ENCODE assay signal across 13 mouse cellular contexts in the genomic region with DNA sequence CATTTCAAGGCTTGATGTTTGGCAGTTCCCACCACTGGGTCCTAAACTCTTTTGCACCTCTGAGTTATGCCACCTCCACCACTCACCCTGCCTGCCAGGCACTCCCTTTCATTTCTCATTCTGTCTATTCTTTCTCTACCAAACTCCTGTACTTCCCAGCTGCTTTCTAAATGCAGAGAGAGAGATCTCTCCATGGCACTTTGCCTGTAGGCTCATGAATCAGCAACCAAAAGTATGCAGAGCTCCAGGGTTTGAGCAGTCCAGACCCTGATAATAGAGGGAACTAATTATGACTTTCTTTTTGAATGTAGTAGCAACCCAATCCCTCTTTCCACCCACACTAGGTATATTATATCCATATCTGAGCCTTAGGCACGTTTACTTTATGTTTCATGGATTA. TPM values are rescaled to one million over a fixed set of nuclear protein-coding genes. Genes with fewer than 3 reads are reported as not detected.
DNase-seq lines count a peak whose midpoint lies in the region; ATAC-seq and TF ChIP-seq lines count a peak whose summit lies in the region.
"Had no signal": no experiment of that assay in that cellular context is flagged by ENCODE, and none has a peak within 500 bp of the region (broad histone marks: within the 10 kb centered on the region; RNA-seq: fewer than 3 reads in every experiment).

No protein-coding gene starts in this region.

- no peaks in the 10 kb centered on the region for H3K9me3 ChIP-seq in forebrain, embryonic 13.5 days (replicated peaks)
- H3K9me3 ChIP-seq in forebrain, embryonic 11.5 days (ENCODE audit: control insufficient read depth, low read length): no peaks in the 10 kb centered on the region
- H3K9me3 ChIP-seq in intestine, embryonic 14.5 days (ENCODE audit: control insufficient read depth, low read length): no peaks in the 10 kb centered on the region
- H3K9me3 ChIP-seq in intestine, embryonic 16.5 days (ENCODE audit: control insufficient read depth, low read length): no peaks in the 10 kb centered on the region
- no peaks in the 10 kb centered on the region for H3K9me3 ChIP-seq in forebrain, embryonic 16.5 days (ENCODE audit: control insufficient read depth, low read length)
- H3K9me3 ChIP-seq: intestine, embryonic 15.5 days had no signal

- no peak overlapping the region for H3ac ChIP-seq in myocyte (ENCODE audit: control insufficient read depth, insufficient read length)

- H3K9ac ChIP-seq in forebrain, embryonic 13.5 days: no peak overlapping the region
- H3K9ac ChIP-seq in forebrain, embryonic 11.5 days (ENCODE audit: low read length): no peak overlapping the region
- H3K9ac ChIP-seq in intestine, embryonic 14.5 days (ENCODE audit: low read length): no peak overlapping the region
- H3K9ac ChIP-seq in intestine, embryonic 16.5 days (ENCODE audit: low read depth, low read length): no peak overlapping the region
- no peak overlapping the region for H3K9ac ChIP-seq in forebrain, embryonic 16.5 days (replicated peaks; ENCODE audit: low read depth, low read length)
- H3K9ac ChIP-seq: intestine, embryonic 15.5 days had no signal

- no peaks in the 10 kb centered on the region for H3K36me3 ChIP-seq in forebrain, embryonic 13.5 days (ENCODE audit: poor library complexity, severe bottlenecking)
- no peaks in the 10 kb centered on the region for H3K36me3 ChIP-seq in forebrain, embryonic 11.5 days (ENCODE audit: control insufficient read depth, insufficient read depth, low read length)
- no peaks in the 10 kb centered on the region for H3K36me3 ChIP-seq in intestine, embryonic 14.5 days (ENCODE audit: control insufficient read depth, insufficient read depth, low read length)
- H3K36me3 ChIP-seq in intestine, embryonic 16.5 days (ENCODE audit: control insufficient read depth, insufficient read depth, low read length): no peaks in the 10 kb centered on the region
- no peaks in the 10 kb centered on the region for H3K36me3 ChIP-seq in forebrain, embryonic 16.5 days (ENCODE audit: control insufficient read depth, insufficient read depth)
- H3K36me3 ChIP-seq in myocyte (ENCODE audit: control insufficient read depth, insufficient read depth): no peaks in the 10 kb centered on the region
- H3K36me3 ChIP-seq: intestine, embryonic 15.5 days had no signal

- no peaks in the 10 kb centered on the region for H3K79me2 ChIP-seq in myocyte (ENCODE audit: control insufficient read depth, insufficient read depth)

- H3K4me1 ChIP-seq in forebrain, embryonic 13.5 days: peaks cover 18% of the 10 kb centered on the region
- no peaks in the 10 kb centered on the region for H3K4me1 ChIP-seq in forebrain, embryonic 11.5 days (replicated peaks; ENCODE audit: control insufficient read depth, insufficient read depth, low read length)
- H3K4me1 ChIP-seq in intestine, embryonic 14.5 days (replicated peaks; ENCODE audit: control insufficient read depth, insufficient read depth, low read length): 0 out of 2 replicates have a peak, but pooled peaks cover 3% of the 10 kb centered on the region
- H3K4me1 ChIP-seq in intestine, embryonic 16.5 days (ENCODE audit: control insufficient read depth, insufficient read depth, low read length): no peaks in the 10 kb centered on the region; the same call in 1 of the 2 replicates
- H3K4me1 ChIP-seq in forebrain, embryonic 16.5 days (replicated peaks; ENCODE audit: control insufficient read depth, insufficient read depth, low read length): peaks cover 14% of the 10 kb centered on the region
- H3K4me1 ChIP-seq: intestine, embryonic 15.5 days had no signal

- H3K4me3 ChIP-seq in forebrain, embryonic 13.5 days: no peak overlapping the region
- no peak overlapping the region for H3K4me3 ChIP-seq in forebrain, embryonic 11.5 days (ENCODE audit: low read depth, low read length)
- peak overlapping the region; percentile 52; the same call in 1 of the 2 replicates for H3K4me3 ChIP-seq in intestine, embryonic 14.5 days (ENCODE audit: low read depth, low read length)
- H3K4me3 ChIP-seq in intestine, embryonic 16.5 days (ENCODE audit: low read length): no peak overlapping the region
- H3K4me3 ChIP-seq in forebrain, embryonic 16.5 days (replicated peaks; ENCODE audit: low read length): no peak overlapping the region
- no peak overlapping the region for H3K4me3 ChIP-seq in myocyte
- H3K4me3 ChIP-seq: intestine, embryonic 15.5 days had no signal

- H3K27me3 ChIP-seq in forebrain, embryonic 13.5 days: no peaks in the 10 kb centered on the region
- no peaks in the 10 kb centered on the region for H3K27me3 ChIP-seq in forebrain, embryonic 11.5 days (ENCODE audit: control insufficient read depth, insufficient read depth, low read length)
- H3K27me3 ChIP-seq in intestine, embryonic 14.5 days (replicated peaks; ENCODE audit: control insufficient read depth, insufficient read depth, low read length): no peaks in the 10 kb centered on the region
- H3K27me3 ChIP-seq in intestine, embryonic 16.5 days (replicated peaks; ENCODE audit: control insufficient read depth, insufficient read depth, low read length): no peaks in the 10 kb centered on the region
- no peaks in the 10 kb centered on the region for H3K27me3 ChIP-seq in forebrain, embryonic 16.5 days (replicated peaks; ENCODE audit: control insufficient read depth, insufficient read depth, low read length)
- no peaks in the 10 kb centered on the region for H3K27me3 ChIP-seq in myocyte (ENCODE audit: control insufficient read depth, insufficient read depth, insufficient read length)
- H3K27me3 ChIP-seq: intestine, embryonic 15.5 days had no signal

- H3K27ac ChIP-seq in forebrain, embryonic 13.5 days: no peak overlapping the region
- no peak overlapping the region for H3K27ac ChIP-seq in forebrain, embryonic 11.5 days (ENCODE audit: low read depth, low read length)
- H3K27ac ChIP-seq in intestine, embryonic 14.5 days (ENCODE audit: low read depth): no peak overlapping the region
- H3K27ac ChIP-seq in intestine, embryonic 16.5 days (ENCODE audit: low read length): no peak overlapping the region
- H3K27ac ChIP-seq in forebrain, embryonic 16.5 days (ENCODE audit: low read length): no peak overlapping the region
- H3K27ac ChIP-seq: intestine, embryonic 15.5 days had no signal

- WGBS in forebrain, embryonic 13.5 days: 25% methylated on average over 1 of the region's 1 CpGs
- 57% methylated on average over 1 of the region's 1 CpGs for WGBS in forebrain, embryonic 11.5 days
- 50% methylated on average over 1 of the region's 1 CpGs for WGBS in intestine, embryonic 14.5 days
- WGBS in intestine, embryonic 16.5 days: 36% methylated on average over 1 of the region's 1 CpGs
- WGBS in forebrain, embryonic 16.5 days: 29% methylated on average over 1 of the region's 1 CpGs

- no peak for TF ChIP-seq POLR2A in myocyte (IDR thresholded peaks at IDR 0.05; ENCODE audit: insufficient read length, low read depth)

- no peak for DNase-seq in forebrain, embryonic 11.5 days (ENCODE audit: low spot score)
- no peak for DNase-seq in intestine, embryonic 14.5 days (ENCODE audit: low spot score)
- no peak for DNase-seq in kidney, adult 9 months
- no peak for DNase-seq in frontal cortex, postnatal 14 days (ENCODE audit: low spot score in 2 of 2)
- DNase-seq: cerebellum, postnatal 14 days; lung, adult 18-20 months; thymus, adult 2 months had no signal

- H3K4me2 ChIP-seq in forebrain, embryonic 13.5 days: peak overlapping the region; percentile 65
- H3K4me2 ChIP-seq in forebrain, embryonic 11.5 days (ENCODE audit: low read depth, low read length, severe bottlenecking): no peak overlapping the region
- peak overlapping the region; percentile 54; the same call in 1 of the 2 replicates for H3K4me2 ChIP-seq in intestine, embryonic 14.5 days (ENCODE audit: low read length)
- no peak overlapping the region for H3K4me2 ChIP-seq in intestine, embryonic 16.5 days (ENCODE audit: low read depth, low read length)
- peak overlapping the region; percentile 64 for H3K4me2 ChIP-seq in forebrain, embryonic 16.5 days (ENCODE audit: low read length)
- peak overlapping the region; percentile 83 for H3K4me2 ChIP-seq in myocyte (ENCODE audit: low read depth)

- no peak for ATAC-seq in forebrain, embryonic 13.5 days
- ATAC-seq in forebrain, embryonic 11.5 days (replicated peaks; ENCODE audit: low FRiP score): no peak
- ATAC-seq in intestine, embryonic 14.5 days (replicated peaks; ENCODE audit: low FRiP score, low TSS enrichment, low read depth): no peak
- ATAC-seq in intestine, embryonic 16.5 days: no peak
- ATAC-seq in forebrain, embryonic 16.5 days: no peak
- ATAC-seq: intestine, embryonic 15.5 days; Patski had no signal

TF ChIP-seq in myocyte, 11 proteins besides CTCF, POLR2A, EP300 and RAD21:
- no peak for TF ChIP-seq MYOG (IDR thresholded peaks at IDR 0.05; ENCODE audit: control insufficient read depth in 1 of 3, insufficient read depth in 1 of 3, insufficient read length in 2 of 3, low read depth in 2 of 3)
- TF ChIP-seq TCF12 (IDR thresholded peaks at IDR 0.05; ENCODE audit: insufficient read depth, poor library complexity, severe bottlenecking): no peak
- no peak for TF ChIP-seq MYOD1 (IDR thresholded peaks at IDR 0.05; ENCODE audit: control insufficient read depth in 1 of 3, insufficient read length in 2 of 3, low read depth in 2 of 3)
- no peak for TF ChIP-seq USF1 (IDR thresholded peaks at IDR 0.05; ENCODE audit: low read depth)
- no peak for TF ChIP-seq TCF3 (IDR thresholded peaks at IDR 0.05; ENCODE audit: insufficient read length, low read depth)

RNA-seq across cellular contexts. Expression of gene Amer1, which starts 2.4 kb away (rescaled TPM):
- polyA plus RNA-seq in forebrain, embryonic 13.5 days (2015; fragmentation: Nextera tagmentation; extraction: Ambion mirVana): 9.7 and 11.3 TPM in 2 replicates
- 8.5 and 8.7 TPM in 2 replicates for polyA plus RNA-seq in forebrain, embryonic 11.5 days (2014; fragmentation: Nextera tagmentation; extraction: Ambion mirVana)
- polyA plus RNA-seq in intestine, embryonic 14.5 days (2014; fragmentation: Nextera tagmentation; extraction: Ambion mirVana): 10.8 and 12.6 TPM in 2 replicates
- 7.4 and 8.5 TPM in 2 replicates for polyA plus RNA-seq in intestine, embryonic 16.5 days (2015; fragmentation: Nextera tagmentation; extraction: Ambion mirVana)
- 12.3 and 12.7 TPM in 2 replicates for polyA plus RNA-seq in forebrain, embryonic 16.5 days (2015; fragmentation: Nextera tagmentation; extraction: Ambion mirVana)
- polyA plus RNA-seq in myocyte (2012; fragmentation: generic; extraction: Trizol): 1.9 TPM

Comparison
In these comparisons a context has a peak if more than half of its experiments do, and no peak if none do; other contexts are left out.
1. H3K4me2 ChIP-seq: peak in forebrain, embryonic 13.5 days (single experiment), intestine, embryonic 14.5 days (single experiment), forebrain, embryonic 16.5 days (single experiment) and myocyte (single experiment); none in forebrain, embryonic 11.5 days (single experiment) and intestine, embryonic 16.5 days (single experiment).